Mouse (Mus musculus): ENCODE measurements around the gene Clec4n.
"Not testable (repeated sequence)": the region's sequence is repeated elsewhere in the genome, so short reads cannot be mapped to it uniquely, and the experiment has no call there.

Clec4n gene

GRCm38 (mm10) chr6:123229644-123230043 lies at the start of gene Clec4n:
Gene Clec4n, plus strand, starts transcription at chr6:123229843.
- no peak for DNase-seq

GRCm38 (mm10) chr6:123184862-123185261 lies 44.8 kb upstream of the Clec4n start:
- not testable (repeated sequence) for DNase-seq

GRCm38 (mm10) chr6:123207187-123208076 lies 22.2 kb upstream of the Clec4n start:
- DNase-seq: no peak

GRCm38 (mm10) chr6:123208077-123208439 lies 21.6 kb upstream of the Clec4n start:
- DNase-seq: not testable (repeated sequence)

GRCm38 (mm10) chr6:123211726-123212125 lies 17.9 kb upstream of the Clec4n start:
- no peak for DNase-seq

GRCm38 (mm10) chr6:123227519-123228166 lies 2.0 kb upstream of the Clec4n start:
- no peak for DNase-seq

- no peak for DNase-seq
Observed at GRCm38 (mm10) chr6:123231149-123231548, 1.5 kb downstream of the Clec4n start.

- no peak for DNase-seq
Observed at GRCm38 (mm10) chr6:123237582-123237981, 7.9 kb downstream of the Clec4n start.

GRCm38 (mm10) chr6:123244201-123244600 lies 14.6 kb downstream of the Clec4n start:
- DNase-seq: no peak

- not testable (repeated sequence) for DNase-seq
Observed at GRCm38 (mm10) chr6:123248862-123249261, 19.2 kb downstream of the Clec4n start.

- no peak for DNase-seq
Observed at GRCm38 (mm10) chr6:123252735-123253134, 23.1 kb downstream of the Clec4n start.

- DNase-seq: no peak
Observed at GRCm38 (mm10) chr6:123258946-123259345, 29.3 kb downstream of the Clec4n start.

GRCm38 (mm10) chr6:123259889-123260603 lies 30.4 kb downstream of the Clec4n start:
- no peak for DNase-seq

GRCm38 (mm10) chr6:123260868-123261267 lies 31.2 kb downstream of the Clec4n start:
- no peak for DNase-seq

GRCm38 (mm10) chr6:123261555-123262161 lies 32.0 kb downstream of the Clec4n start, which contains the start of gene Clec4d:
Gene Clec4d, plus strand, starts transcription at chr6:123262111.
- DNase-seq: no peak

GRCm38 (mm10) chr6:123264194-123264593 lies 34.6 kb downstream of the Clec4n start:
- DNase-seq: no peak

- DNase-seq: no peak
Observed at GRCm38 (mm10) chr6:123265809-123266208, 36.2 kb downstream of the Clec4n start.

- DNase-seq: no peak
Observed at GRCm38 (mm10) chr6:123266945-123267344, 37.3 kb downstream of the Clec4n start.

GRCm38 (mm10) chr6:123279443-123279842 lies 49.8 kb downstream of the Clec4n start:
- no peak for DNase-seq

- DNase-seq: no peak
Observed at GRCm38 (mm10) chr6:123286311-123286710, 56.7 kb downstream of the Clec4n start.

- DNase-seq: no peak
Observed at GRCm38 (mm10) chr6:123288931-123289330, 59.3 kb downstream of the Clec4n start.

GRCm38 (mm10) chr6:123289753-123290152 lies 60.1 kb downstream of the Clec4n start, which contains the start of gene Clec4e:
Gene Clec4e, minus strand, starts transcription at chr6:123289870.
- no peak for DNase-seq

Measured in retina, postnatal 1 day (tissue).